Mouse (Mus musculus): ENCODE measurements at regions not wholly inside any gene's neighbourhood (a gene's known extent, or its start where the extent isn't known, plus 50 kb on each side); places are given as distances from the start of the nearest gene placed in this dataset.
"Not testable (repeated sequence)": the region's sequence is repeated elsewhere in the genome, so short reads cannot be mapped to it uniquely, and the experiment has no call there.

- DNase-seq = no peak
Measured at GRCm38 (mm10) chrX:18960465-18960864, 499.3 kb upstream of the 4930578C19Rik start.

- no peak for DNase-seq
Measured at GRCm38 (mm10) chrX:18942612-18943011, 481.4 kb upstream of the 4930578C19Rik start.

- no peak for DNase-seq
Measured at GRCm38 (mm10) chrX:18933340-18933739, 472.1 kb upstream of the 4930578C19Rik start.

GRCm38 (mm10) chrX:18923084-18923483, 461.9 kb upstream of the 4930578C19Rik start:
- DNase-seq = no peak

GRCm38 (mm10) chrX:18921366-18922092, 460.3 kb upstream of the 4930578C19Rik start:
- no peak for DNase-seq

- DNase-seq = no peak
Measured at GRCm38 (mm10) chrX:18882784-18883171, 421.6 kb upstream of the 4930578C19Rik start.

- DNase-seq = peak in 1 of 2 experiments; percentile 8
Measured at GRCm38 (mm10) chrX:18882088-18882783, 421.0 kb upstream of the 4930578C19Rik start.

- no peak for DNase-seq
Measured at GRCm38 (mm10) chrX:18875734-18876133, 414.5 kb upstream of the 4930578C19Rik start.

- DNase-seq = no peak
Measured at GRCm38 (mm10) chrX:18874051-18874450, 412.9 kb upstream of the 4930578C19Rik start.

- DNase-seq = no peak
Measured at GRCm38 (mm10) chrX:18838668-18839067, 377.5 kb upstream of the 4930578C19Rik start.

- not testable (repeated sequence) for DNase-seq
Measured at GRCm38 (mm10) chrX:18824971-18825370, 363.8 kb upstream of the 4930578C19Rik start.

- DNase-seq = no peak
Measured at GRCm38 (mm10) chrX:18814441-18814973, 353.3 kb upstream of the 4930578C19Rik start.
